Mouse (Mus musculus) activated CD4-positive, CD25-positive, alpha-beta regulatory T cell, adult 9 weeks (primary cell): ENCODE measurements around the gene Adgrg2. TPM values are rescaled to one million over a fixed set of nuclear protein-coding genes. Genes with fewer than 3 reads are reported as not detected.

Experiments used
- polyA plus RNA-seq: library from polyadenylated mRNA; unstranded; fragments of 100-300 nt; shearing (Covaris generic); gene quantifications from one replicate; pipeline ENCODE4 v1.2.1, GENCODE M21; 2017

Adgrg2 gene
- polyA plus RNA-seq, result not detected

GRCm38 (mm10) chrX:160390464-160390956 lies at the start of gene Adgrg2:
Gene Adgrg2 (plus strand): TSS chrX:160390690.

GRCm38 (mm10) chrX:160502048-160503041 lies 111.9 kb downstream of the Adgrg2 start, which contains the start of gene Phka2:
Gene Phka2 (plus strand): TSS chrX:160502166.

Other genes with a start within 250 kb of the Adgrg2 start
- gene Phka2, start 111.5 kb downstream of the Adgrg2 start, polyA plus RNA-seq, result 16.3 TPM